Mouse (Mus musculus): ENCODE measurements around the gene Gm30302.

Gm30302 gene

GRCm38 (mm10) chr13:49736430-49736829 is 62.4 kb downstream of the Gm30302 start:
- DNase-seq (ENCODE audit: low read depth), result no peak
